Mouse (Mus musculus) lung, postnatal 0 days (tissue): Measurements from ENCODE around the gene Klhl7. TPM values are rescaled to one million over a fixed set of nuclear protein-coding genes. Genes with fewer than 3 reads are reported as not detected.

Experiments
- ATAC-seq: fragments of 200-750 bp; cut with Nextera tagmentation; 2 replicates; pipeline ENCODE4 v1.8.0; 2017; ENCODE audit warnings: moderate library complexity
- DNase-seq: peaks from one replicate; pipeline ENCODE4 v3.0.0-alpha.2; 2016; ENCODE audit warnings: low spot score
- H3K27ac ChIP-seq: fragments of 300-500 bp; sonication (generic); 2 replicates; pipeline ENCODE4 v1.5.1; 2014; ENCODE audit warnings: antibody characterized with exemption, mild to moderate bottlenecking, low read length, mixed read lengths
- H3K27me3 ChIP-seq: fragments of 300-500 bp; sonication (generic); replicated peaks from 2 replicates; pipeline ENCODE4 v1.6.1; 2014; ENCODE audit warnings: low read length, mixed read lengths; ENCODE audit not compliant: insufficient read depth
- H3K36me3 ChIP-seq: fragments of 300-500 bp; sonication (generic); 2 replicates; pipeline ENCODE4 v1.6.1; 2014; ENCODE audit warnings: low read length, mixed read lengths; ENCODE audit not compliant: insufficient read depth
- H3K4me1 ChIP-seq: fragments of 300-500 bp; sonication (generic); 2 replicates; pipeline ENCODE4 v1.6.1; 2014; ENCODE audit warnings: antibody characterized with exemption, low read depth, low read length, mixed read lengths; ENCODE audit not compliant: insufficient read depth
- H3K4me2 ChIP-seq: fragments of 300-500 bp; sonication (generic); replicated peaks from 2 replicates; pipeline ENCODE4 v1.6.1; 2014; ENCODE audit warnings: low read depth, mild to moderate bottlenecking, low read length, moderate library complexity, mixed read lengths
- H3K4me3 ChIP-seq: fragments of 300-500 bp; sonication (generic); 2 replicates; pipeline ENCODE4 v1.5.1; 2014; ENCODE audit warnings: low read depth, low read length
- H3K9ac ChIP-seq: fragments of 300-500 bp; sonication (generic); replicated peaks from 2 replicates; pipeline ENCODE4 v1.6.1; 2014; ENCODE audit warnings: low read depth, mild to moderate bottlenecking
- H3K9me3 ChIP-seq: fragments of 300-500 bp; sonication (generic); 2 replicates; pipeline ENCODE4 v1.6.1; 2016; ENCODE audit warnings: low read length, mixed read lengths
- CTCF ChIP-seq: IDR thresholded peaks from 2 replicates; pipeline ENCODE4 v1.5.1; 2016; ENCODE audit warnings: antibody characterized with exemption, mild to moderate bottlenecking
- EP300 ChIP-seq: IDR thresholded peaks from 2 replicates; pipeline ENCODE4 v1.6.1; 2016; ENCODE audit warnings: antibody characterized with exemption, mild to moderate bottlenecking, control low read depth
- WGBS: fragments of 180-500 bp; shearing (Covaris S2); extraction: QIAGEN DNeasy Blood & Tissue Kit; methylation state at CpG from one replicate; pipeline ENCODE4 v1.1.7; 2014; 5-methylcytosine and 5-hydroxymethylcytosine counted together
- polyA plus RNA-seq: library from polyadenylated mRNA; unstranded; fragments of >200 nt; fragmentation: Nextera tagmentation; extraction: Ambion mirVana; gene quantifications from 2 replicates; pipeline ENCODE4 v1.2.1, GENCODE M21; 2015

The Klhl7 gene
- polyA plus RNA-seq, 1 experiment from 2014 or later, result 22.6 TPM

- TF ChIP-seq CTCF, result no peak
- TF ChIP-seq EP300, result no peak
- ATAC-seq, result no peak
- no peaks in the 10 kb centered on the region for H3K36me3 ChIP-seq
Measured at GRCm38 (mm10) chr5:24112116-24112903, 11.9 kb downstream of the Klhl7 start.

DNA sequence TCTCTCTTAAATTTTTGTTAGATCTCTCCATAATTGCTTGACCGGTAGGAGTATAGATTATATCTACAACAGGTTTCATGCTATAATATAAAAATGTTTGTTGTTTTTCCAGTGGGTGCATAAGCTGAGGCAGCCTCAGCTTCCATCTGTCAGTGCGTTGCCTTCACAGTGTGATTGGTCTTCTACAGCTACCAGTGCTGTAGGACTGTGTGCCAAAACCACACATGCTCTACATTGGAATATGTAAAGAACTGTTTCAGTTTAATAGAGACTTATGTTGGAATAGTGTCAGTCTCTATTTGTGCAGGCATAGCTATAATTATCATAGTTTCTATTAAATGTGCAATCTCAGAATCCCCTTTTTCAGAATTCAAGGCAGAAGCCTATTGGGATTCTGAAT lies 21.8 kb downstream of the Klhl7 start:
- H3K4me1 ChIP-seq, result no peaks in the 10 kb centered on the region
- WGBS, result 100% methylated on average over 2 of the region's 2 CpGs
- H3K4me3 ChIP-seq, result no peak overlapping the region
- DNase-seq, result no peak
- ATAC-seq, result no peak
- H3K4me2 ChIP-seq, result no peak overlapping the region
- no peak overlapping the region for H3K9ac ChIP-seq
- no peaks in the 10 kb centered on the region for H3K36me3 ChIP-seq
- H3K27me3 ChIP-seq, result no peaks in the 10 kb centered on the region
- no peaks in the 10 kb centered on the region for H3K9me3 ChIP-seq
- TF ChIP-seq CTCF, result no peak
- no peak for TF ChIP-seq EP300
- H3K27ac ChIP-seq, result no peak overlapping the region

More at GRCm38 (mm10) chr5:24112116-24112903, 11.9 kb downstream of the Klhl7 start:
- WGBS, result 87% methylated on average over 12 of the region's 12 CpGs
- no peaks in the 10 kb centered on the region for H3K9me3 ChIP-seq
- H3K27ac ChIP-seq, result no peak overlapping the region
- no peak overlapping the region for H3K4me3 ChIP-seq
- H3K27me3 ChIP-seq, result no peaks in the 10 kb centered on the region
- DNase-seq, result no peak
- no peak overlapping the region for H3K9ac ChIP-seq
- no peak overlapping the region for H3K4me2 ChIP-seq
- H3K4me1 ChIP-seq, result no peaks in the 10 kb centered on the region

DNA sequence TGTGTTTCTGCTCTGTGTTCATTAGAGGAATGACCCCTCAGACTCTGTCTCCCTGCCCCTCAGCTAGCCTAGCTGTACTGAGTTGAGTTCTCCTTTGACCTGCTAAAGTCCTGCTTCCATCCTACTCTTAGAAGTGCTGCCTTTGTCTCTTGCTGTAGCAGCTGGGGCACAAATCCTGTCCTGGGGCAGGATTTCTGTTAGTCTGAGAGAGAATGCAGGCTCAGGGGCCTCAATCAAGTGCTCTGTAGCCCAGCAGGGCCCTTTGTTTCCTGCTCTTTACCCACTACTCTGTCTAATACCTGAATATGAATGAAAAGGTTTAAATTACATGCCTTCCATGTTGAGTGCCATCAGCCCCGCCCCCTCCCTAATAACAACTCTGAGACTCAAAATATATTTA lies 23.8 kb downstream of the Klhl7 start:
- no peaks in the 10 kb centered on the region for H3K36me3 ChIP-seq
- no peak for TF ChIP-seq EP300
- TF ChIP-seq CTCF, result no peak
- H3K4me2 ChIP-seq, result no peak overlapping the region
- no peak for DNase-seq
- 92% methylated on average over 1 of the region's 1 CpGs for WGBS
- H3K9me3 ChIP-seq, result no peaks in the 10 kb centered on the region
- no peak for ATAC-seq
- H3K27me3 ChIP-seq, result no peaks in the 10 kb centered on the region
- H3K4me1 ChIP-seq, result no peaks in the 10 kb centered on the region
- H3K27ac ChIP-seq, result no peak overlapping the region
- H3K4me3 ChIP-seq, result no peak overlapping the region
- no peak overlapping the region for H3K9ac ChIP-seq

DNA sequence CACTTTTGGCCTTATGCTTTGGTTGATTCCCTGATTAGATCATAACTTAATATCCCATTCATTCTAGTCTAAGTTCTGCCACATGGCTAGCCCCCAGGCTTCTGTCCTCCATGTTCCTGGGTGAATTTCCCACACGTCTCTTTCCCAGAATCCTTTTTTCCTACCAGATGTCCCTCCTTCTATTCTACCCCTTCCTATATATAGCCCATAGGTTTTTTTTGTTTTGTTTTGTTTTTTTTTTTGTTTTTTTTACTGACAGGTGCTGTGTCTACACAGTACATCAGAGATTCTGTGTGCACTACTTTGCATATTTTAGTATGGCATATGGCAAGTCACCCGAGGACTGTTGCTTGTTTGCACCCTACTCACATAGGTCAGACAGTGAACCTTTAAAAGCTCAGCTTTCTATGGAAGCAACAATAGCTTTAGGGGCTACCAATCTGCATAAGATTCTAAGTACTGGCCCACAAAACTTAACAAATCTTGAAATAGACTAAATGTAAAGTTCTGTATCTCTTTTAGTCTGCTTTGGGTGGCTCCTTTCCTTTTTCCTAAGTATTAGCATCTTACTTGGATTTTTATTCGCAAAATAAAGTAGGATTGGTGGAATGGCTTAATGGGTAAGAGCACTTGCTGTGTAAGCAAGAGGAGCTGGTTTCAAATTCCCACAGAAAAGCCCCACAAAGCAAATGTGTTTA lies 24.3 kb downstream of the Klhl7 start:
- Histone ChIP-seq H3K27ac (no peak overlapping the region), H3K4me2 (no peak overlapping the region), H3K36me3 (no peaks in the 10 kb centered on the region), H3K9ac (no peak overlapping the region), H3K4me1 (no peaks in the 10 kb centered on the region), H3K9me3 (no peaks in the 10 kb centered on the region), H3K4me3 (no peak overlapping the region), H3K27me3 (no peaks in the 10 kb centered on the region)
- no peak for ATAC-seq
- TF ChIP-seq EP300, result no peak
- no peak for TF ChIP-seq CTCF
- WGBS, result 78% methylated on average over 3 of the region's 3 CpGs
- no peak for DNase-seq

DNA sequence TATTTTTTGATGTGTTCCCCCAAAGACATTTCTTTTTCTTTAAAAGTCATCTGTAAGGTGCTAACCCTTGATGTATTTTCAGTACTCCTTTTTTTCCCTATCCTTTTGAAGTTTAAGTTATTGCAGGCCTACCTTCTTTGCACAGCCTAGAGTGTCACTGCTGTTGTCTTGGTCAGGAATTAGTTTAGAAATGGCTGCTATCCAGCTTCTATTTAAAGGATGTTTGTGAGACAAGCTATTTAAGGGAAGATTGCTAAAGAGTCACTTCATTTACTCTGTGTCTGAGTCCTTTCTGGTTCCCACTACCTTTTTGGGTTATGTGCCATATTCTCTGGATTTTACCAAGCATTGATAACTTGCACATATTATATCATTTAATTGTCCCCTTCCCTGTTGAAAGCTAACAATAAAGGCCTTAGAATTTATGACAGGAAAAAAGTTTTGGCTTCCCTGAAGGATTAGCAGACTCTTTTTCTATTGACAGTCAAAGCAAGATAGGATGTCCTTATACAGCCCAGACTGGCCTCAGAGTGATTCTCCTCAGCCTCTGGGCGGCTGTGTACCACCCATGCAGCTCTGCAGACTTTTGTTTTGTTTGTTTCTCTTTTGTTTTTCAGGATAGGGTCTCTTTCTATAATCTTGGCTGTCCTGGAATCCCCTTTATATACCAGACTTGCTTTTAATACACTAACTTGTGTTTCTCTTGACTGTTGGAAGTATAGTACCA lies 25.7 kb downstream of the Klhl7 start:
- peak; percentile 10 for DNase-seq
- Histone ChIP-seq H3K9me3 (no peaks in the 10 kb centered on the region), H3K9ac (no peak overlapping the region), H3K36me3 (no peaks in the 10 kb centered on the region), H3K4me2 (no peak overlapping the region), H3K27ac (peak overlapping the region; percentile 35; the same call in 1 of the 2 replicates), H3K4me1 (no peaks in the 10 kb centered on the region), H3K27me3 (no peaks in the 10 kb centered on the region), H3K4me3 (no peak overlapping the region)
- TF ChIP-seq EP300, result no peak
- no peak for TF ChIP-seq CTCF
- ATAC-seq, result no peak
- WGBS, result 80% methylated on average over 1 of the region's 1 CpGs

GRCm38 (mm10) chr5:24126967-24127366 lies 26.6 kb downstream of the Klhl7 start:
- ATAC-seq (no peak), DNase-seq (no peak)
- Histone ChIP-seq H3K27me3 (no peaks in the 10 kb centered on the region), H3K4me3 (no peak overlapping the region), H3K4me2 (no peak overlapping the region), H3K27ac (no peak overlapping the region), H3K4me1 (no peaks in the 10 kb centered on the region), H3K9me3 (no peaks in the 10 kb centered on the region), H3K36me3 (no peaks in the 10 kb centered on the region), H3K9ac (no peak overlapping the region)
- 69% methylated on average over 4 of the region's 4 CpGs for WGBS
- TF ChIP-seq EP300 (no peak), CTCF (no peak)
